Mouse (Mus musculus) erythroblast, embryonic 14.5 days (primary cell): ENCODE measurements around the gene Otog.

Experiments
- GATA1 ChIP-seq: IDR thresholded peaks from 2 replicates; pipeline ENCODE4 v1.6.1; 2012; ENCODE audit warnings: low read length, inconsistent platforms, mixed read lengths
- TAL1 ChIP-seq: IDR thresholded peaks from 3 replicates; pipeline ENCODE4 v1.6.1; 2012; ENCODE audit warnings: low read length, inconsistent platforms, mixed read lengths

DNA sequence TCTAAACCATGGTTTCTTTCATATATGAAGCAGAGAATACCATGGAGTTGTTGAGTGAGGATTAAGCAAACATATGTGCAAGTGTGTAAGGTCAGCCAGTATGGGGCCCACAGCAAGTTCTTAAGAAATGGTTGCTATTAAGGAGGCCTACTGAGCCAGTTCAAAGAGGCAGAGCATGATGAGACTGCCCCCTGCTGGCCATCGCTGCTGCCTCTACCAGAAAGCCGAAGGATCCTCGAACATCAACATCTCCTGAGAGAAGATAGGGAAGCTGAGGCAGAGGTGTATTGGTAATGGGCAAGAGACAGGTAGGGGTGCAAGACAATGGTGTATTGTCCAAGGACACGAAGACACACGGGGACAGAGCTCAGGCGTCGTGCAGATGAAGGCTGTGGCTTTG is 14.5 kb upstream of the Otog start:
- TF ChIP-seq TAL1: no peak
- no peak for TF ChIP-seq GATA1
